Mouse (Mus musculus): Measurements from ENCODE around the gene Prkd2. TPM values are rescaled to one million over a fixed set of nuclear protein-coding genes. Genes with fewer than 3 reads are reported as not detected.

Prkd2 gene
- polyA plus RNA-seq, 1 experiment from 2014 or later = 12.2 TPM

GRCm38 (mm10) chr7:16830449-16830848, 12.3 kb upstream of the Prkd2 start:
- Histone ChIP-seq H3K4me2 (no peak overlapping the region), H3K27me3 (replicated peaks) (no peaks in the 10 kb centered on the region), H3K4me1 (no peaks in the 10 kb centered on the region), H3K9me3 (no peaks in the 10 kb centered on the region), H3K36me3 (peaks cover 89% of the 10 kb centered on the region), H3K4me3 (replicated peaks) (no peak overlapping the region), H3K27ac (no peak overlapping the region), H3K9ac (no peak overlapping the region)
- WGBS = 82% methylated on average over 9 of the region's 9 CpGs
- no peak for ATAC-seq (ENCODE audit: insufficient read depth, low FRiP score, low read depth)

GRCm38 (mm10) chr7:16837916-16838803, 4.5 kb upstream of the Prkd2 start:
- H3K9me3 ChIP-seq = no peaks in the 10 kb centered on the region
- H3K4me2 ChIP-seq = no peak overlapping the region
- H3K4me1 ChIP-seq = peaks cover 9% of the 10 kb centered on the region; the same call in 1 of the 2 replicates
- no peak for ATAC-seq (ENCODE audit: insufficient read depth, low FRiP score, low read depth)
- H3K27me3 ChIP-seq (replicated peaks) = no peaks in the 10 kb centered on the region
- 88% methylated on average over 18 of the region's 18 CpGs for WGBS
- H3K36me3 ChIP-seq = peaks cover 54% of the 10 kb centered on the region
- no peak overlapping the region for H3K27ac ChIP-seq
- H3K4me3 ChIP-seq (replicated peaks) = no peak overlapping the region
- H3K9ac ChIP-seq = no peak overlapping the region

- H3K4me2 ChIP-seq = no peak overlapping the region
- H3K27me3 ChIP-seq (replicated peaks) = no peaks in the 10 kb centered on the region
- H3K9ac ChIP-seq = no peak overlapping the region
- H3K9me3 ChIP-seq = no peaks in the 10 kb centered on the region
- ATAC-seq (ENCODE audit: insufficient read depth, low FRiP score, low read depth) = no peak
- no peak overlapping the region for H3K4me3 ChIP-seq (replicated peaks)
- no peak overlapping the region for H3K27ac ChIP-seq
- H3K4me1 ChIP-seq = peaks cover 16% of the 10 kb centered on the region
- peaks cover 49% of the 10 kb centered on the region for H3K36me3 ChIP-seq
- 76% methylated on average over 6 of the region's 6 CpGs for WGBS
These were observed 3.8 kb upstream of the Prkd2 start for GRCm38 (mm10) chr7:16838804-16839426.

GRCm38 (mm10) chr7:16839427-16840108, 3.1 kb upstream of the Prkd2 start:
- 91% methylated on average over 12 of the region's 12 CpGs for WGBS
- ATAC-seq (ENCODE audit: insufficient read depth, low FRiP score, low read depth) = no peak
- no peak overlapping the region for H3K27ac ChIP-seq
- no peaks in the 10 kb centered on the region for H3K27me3 ChIP-seq (replicated peaks)
- H3K36me3 ChIP-seq = peaks cover 43% of the 10 kb centered on the region
- H3K4me2 ChIP-seq = no peak overlapping the region
- H3K9me3 ChIP-seq = no peaks in the 10 kb centered on the region
- H3K9ac ChIP-seq = no peak overlapping the region
- no peak overlapping the region for H3K4me3 ChIP-seq (replicated peaks)
- H3K4me1 ChIP-seq = peaks cover 21% of the 10 kb centered on the region

- 86% methylated on average over 2 of the region's 2 CpGs for WGBS
- H3K36me3 ChIP-seq = peaks cover 38% of the 10 kb centered on the region
- H3K27me3 ChIP-seq (replicated peaks) = no peaks in the 10 kb centered on the region
- no peaks in the 10 kb centered on the region for H3K9me3 ChIP-seq
- H3K27ac ChIP-seq = no peak overlapping the region
- H3K4me3 ChIP-seq (replicated peaks) = no peak overlapping the region
- H3K4me2 ChIP-seq = no peak overlapping the region
- ATAC-seq (ENCODE audit: insufficient read depth, low FRiP score, low read depth) = no peak
- no peak overlapping the region for H3K9ac ChIP-seq
- peaks cover 26% of the 10 kb centered on the region for H3K4me1 ChIP-seq
These were observed 2.6 kb upstream of the Prkd2 start for GRCm38 (mm10) chr7:16840109-16840491.

- Histone ChIP-seq H3K27me3 (replicated peaks) (no peaks in the 10 kb centered on the region), H3K4me1 (peaks cover 31% of the 10 kb centered on the region), H3K4me3 (replicated peaks) (no peak overlapping the region), H3K27ac (peak overlapping the region; percentile 77), H3K4me2 (no peak overlapping the region), H3K9me3 (no peaks in the 10 kb centered on the region), H3K36me3 (peaks cover 37% of the 10 kb centered on the region), H3K9ac (no peak overlapping the region)
- ATAC-seq (ENCODE audit: insufficient read depth, low FRiP score, low read depth) = no peak
- 68% methylated on average over 4 of the region's 4 CpGs for WGBS
These were observed 1.6 kb upstream of the Prkd2 start for GRCm38 (mm10) chr7:16841078-16841477.

GRCm38 (mm10) chr7:16841561-16842560, 841 bp upstream of the Prkd2 start:
- peak overlapping the region; percentile 96 for H3K4me2 ChIP-seq
- H3K9me3 ChIP-seq = no peaks in the 10 kb centered on the region
- H3K36me3 ChIP-seq = peaks cover 37% of the 10 kb centered on the region
- ATAC-seq (ENCODE audit: insufficient read depth, low FRiP score, low read depth) = no peak; the same call in 1 of the 2 replicates
- WGBS = 28% methylated on average over 11 of the region's 11 CpGs
- H3K4me1 ChIP-seq = peaks cover 31% of the 10 kb centered on the region
- no peak overlapping the region for H3K9ac ChIP-seq
- H3K4me3 ChIP-seq (replicated peaks) = peak overlapping the region; percentile 63
- H3K27ac ChIP-seq = peak overlapping the region; percentile 77
- no peaks in the 10 kb centered on the region for H3K27me3 ChIP-seq (replicated peaks)

- Histone ChIP-seq H3K27me3 (replicated peaks) (no peaks in the 10 kb centered on the region), H3K27ac (peak overlapping the region; percentile 81), H3K36me3 (peaks cover 20% of the 10 kb centered on the region), H3K9me3 (no peaks in the 10 kb centered on the region), H3K9ac (peak overlapping the region; percentile 62), H3K4me2 (peak overlapping the region; percentile 96), H3K4me3 (replicated peaks) (peak overlapping the region; percentile 63), H3K4me1 (peaks cover 31% of the 10 kb centered on the region)
- 0 out of 2 replicates have a peak, but pooled peaks have one; percentile 12 for ATAC-seq (ENCODE audit: insufficient read depth, low FRiP score, low read depth)
- 1% methylated on average over 33 of the region's 33 CpGs for WGBS
These were observed 904 bp downstream of the Prkd2 start for GRCm38 (mm10) chr7:16843441-16844171.

- Histone ChIP-seq H3K9ac (peak overlapping the region; percentile 62; the same call in 1 of the 2 replicates), H3K36me3 (peaks cover 24% of the 10 kb centered on the region), H3K9me3 (no peaks in the 10 kb centered on the region), H3K27me3 (replicated peaks) (no peaks in the 10 kb centered on the region), H3K4me3 (replicated peaks) (peak overlapping the region; percentile 63), H3K27ac (peak overlapping the region; percentile 73), H3K4me1 (peaks cover 31% of the 10 kb centered on the region), H3K4me2 (peak overlapping the region; percentile 96)
- ATAC-seq (ENCODE audit: insufficient read depth, low FRiP score, low read depth) = no peak
- WGBS = 38% methylated on average over 3 of the region's 3 CpGs
These were observed 2.0 kb downstream of the Prkd2 start for GRCm38 (mm10) chr7:16844696-16845071.

- no peak for ATAC-seq (ENCODE audit: insufficient read depth, low FRiP score, low read depth)
- Histone ChIP-seq H3K4me1 (peaks cover 31% of the 10 kb centered on the region), H3K9me3 (no peaks in the 10 kb centered on the region), H3K36me3 (peaks cover 23% of the 10 kb centered on the region), H3K4me3 (replicated peaks) (peak overlapping the region; percentile 63), H3K27ac (peak overlapping the region; percentile 74), H3K4me2 (peak overlapping the region; percentile 96), H3K27me3 (replicated peaks) (no peaks in the 10 kb centered on the region), H3K9ac (peak overlapping the region; percentile 62; the same call in 1 of the 2 replicates)
- 27% methylated on average over 14 of the region's 14 CpGs for WGBS
These were observed 2.5 kb downstream of the Prkd2 start for GRCm38 (mm10) chr7:16845072-16845819.

Measured in stomach, embryonic 15.5 days (tissue).